Mouse (Mus musculus): ENCODE measurements around the gene Metap2. TPM values are rescaled to one million over a fixed set of nuclear protein-coding genes. Genes with fewer than 3 reads are reported as not detected.
A peak's percentile ranks its signal among the peaks of the same experiment; 100 is the strongest.
"Not testable (repeated sequence)": the region's sequence is repeated elsewhere in the genome, so short reads cannot be mapped to it uniquely, and the experiment has no call there.

Metap2 gene
- total RNA-seq, 2 experiments from 2014 or later = 156 to 160 TPM

GRCm38 (mm10) chr10:93835115-93835514, 61.8 kb downstream of the Metap2 start:
- DNase-seq = not testable (repeated sequence)

- no peak for DNase-seq
Observed at GRCm38 (mm10) chr10:93834394-93834745, 62.5 kb downstream of the Metap2 start.

- DNase-seq = peak; percentile 58
Observed at GRCm38 (mm10) chr10:93833699-93834393, 63.0 kb downstream of the Metap2 start.

GRCm38 (mm10) chr10:93833370-93833698, 63.6 kb downstream of the Metap2 start:
- no peak for DNase-seq

GRCm38 (mm10) chr10:93832811-93833210, 64.1 kb downstream of the Metap2 start:
- DNase-seq = no peak

GRCm38 (mm10) chr10:93831730-93832574, 64.9 kb downstream of the Metap2 start:
- no peak for DNase-seq

- DNase-seq = no peak
Observed at GRCm38 (mm10) chr10:93830931-93831729, 65.8 kb downstream of the Metap2 start, which contains the start of gene Usp44. Usp44 (plus strand) TSS chr10:93831555.

- DNase-seq = no peak
Observed at GRCm38 (mm10) chr10:93829898-93830831, 66.7 kb downstream of the Metap2 start.

- peak; percentile 19 for DNase-seq
Observed at GRCm38 (mm10) chr10:93818661-93819060, 78.2 kb downstream of the Metap2 start.

GRCm38 (mm10) chr10:93813755-93814154, 83.1 kb downstream of the Metap2 start:
- no peak for DNase-seq

- DNase-seq = peak; percentile 51
Observed at GRCm38 (mm10) chr10:93812774-93813415, 84.0 kb downstream of the Metap2 start.

GRCm38 (mm10) chr10:93812098-93812497, 84.8 kb downstream of the Metap2 start:
- no peak for DNase-seq

GRCm38 (mm10) chr10:93810590-93811185, 86.2 kb downstream of the Metap2 start:
- no peak for DNase-seq

GRCm38 (mm10) chr10:93809438-93809837, 87.5 kb downstream of the Metap2 start:
- not testable (repeated sequence) for DNase-seq

Other genes starting within 250 kb of the Metap2 start
- gene Usp44, start 65.5 kb downstream of the Metap2 start, total RNA-seq (2021) = under 1 TPM; 0.46 to 0.49 TPM
- 10 to 100 TPM; 27.6 to 28.8 TPM for gene Vezt, start 138.7 kb upstream of the Metap2 start, total RNA-seq (2021)
- 1 to 10 TPM; 2.0 to 2.7 TPM for gene Fgd6, start 138.9 kb upstream of the Metap2 start, total RNA-seq (2021)